Mouse (Mus musculus): ENCODE measurements around the gene Sfrp5.

Sfrp5 gene

DNA sequence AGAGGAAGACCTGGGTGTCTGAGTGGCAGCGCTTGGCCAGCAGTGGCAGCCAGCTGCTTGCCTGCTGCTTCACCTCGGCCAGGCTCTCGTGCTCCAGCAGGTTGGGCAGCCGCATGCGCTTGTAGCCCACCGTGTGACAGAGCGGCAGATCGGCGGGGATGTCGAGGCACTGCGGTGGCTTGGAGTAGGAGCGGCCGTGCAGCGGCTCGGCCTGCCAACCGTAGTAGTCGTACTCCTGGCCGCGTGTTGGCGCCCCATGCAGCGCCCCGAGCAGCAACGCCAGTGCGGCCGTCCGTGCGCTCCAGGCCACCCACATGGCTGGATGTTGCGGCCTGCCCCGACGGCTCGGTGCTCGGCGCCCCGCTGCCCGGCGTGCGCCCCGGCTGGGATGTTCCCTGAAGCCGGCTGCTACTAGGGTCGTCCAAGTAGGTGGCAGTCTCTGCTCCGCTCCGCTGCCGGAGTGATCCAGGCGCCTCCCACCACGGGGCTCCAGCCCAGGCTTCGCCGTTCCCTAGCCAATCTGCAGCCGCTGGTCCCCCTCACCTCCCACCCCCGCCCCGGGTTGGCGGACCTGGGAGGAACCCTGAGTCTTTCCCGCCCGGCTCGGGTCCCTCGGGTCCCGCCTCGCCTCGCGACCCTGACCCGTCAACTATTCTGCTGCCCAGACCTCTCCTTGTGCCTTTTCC lies at the start of gene Sfrp5:
Gene Sfrp5 (minus strand): TSS at position 557 of the 686 bp plus-strand sequence.
- DNase-seq (ENCODE audit: extremely low read depth, low read depth, low spot score), result no peak

DNA sequence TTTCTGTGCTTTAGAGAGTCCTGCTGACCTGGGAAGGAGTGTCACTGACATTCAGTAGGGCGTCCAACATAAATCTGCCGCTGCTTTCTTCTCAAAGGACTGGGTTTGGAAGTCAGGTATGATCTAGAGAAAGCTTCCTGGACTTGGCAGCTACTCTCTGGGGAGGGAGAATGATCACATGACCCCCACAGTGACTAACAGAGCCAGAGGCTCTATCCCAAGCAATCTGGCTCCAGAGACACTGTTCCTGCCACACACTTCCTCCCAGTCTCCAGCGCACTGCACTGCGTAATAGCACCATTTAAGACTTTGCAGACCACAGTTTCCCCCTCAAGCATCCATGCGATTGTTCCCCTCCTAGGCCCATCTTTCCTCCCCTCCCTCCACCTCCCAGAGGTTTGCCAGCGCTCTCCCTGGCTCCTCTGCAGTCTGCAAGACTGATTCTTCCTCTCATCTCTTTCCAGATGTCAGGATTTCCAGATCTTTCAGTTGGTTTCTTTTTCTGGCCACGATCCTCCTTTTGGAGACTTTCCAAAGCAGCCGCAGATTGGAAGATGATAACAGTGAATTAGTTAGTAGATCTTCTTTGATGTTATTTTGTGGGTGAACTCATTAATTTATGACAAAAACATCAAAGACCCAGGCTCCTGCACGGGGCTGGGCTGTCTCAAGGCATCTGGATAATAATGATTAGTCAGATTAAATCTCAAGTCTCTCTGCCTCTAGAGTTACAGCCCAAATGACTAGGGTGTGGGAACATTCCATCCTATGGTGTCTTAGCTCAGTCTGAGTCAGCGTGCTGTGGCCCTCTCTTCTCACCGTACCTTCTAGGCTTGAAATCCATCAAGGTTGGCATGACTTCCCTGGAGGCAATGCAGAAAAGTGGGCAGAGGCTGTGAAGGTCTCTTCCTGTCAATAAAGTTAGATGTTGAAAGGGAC lies 48.2 kb upstream of the Sfrp5 start:
- no peak for DNase-seq (ENCODE audit: extremely low read depth, low read depth, low spot score)

DNA sequence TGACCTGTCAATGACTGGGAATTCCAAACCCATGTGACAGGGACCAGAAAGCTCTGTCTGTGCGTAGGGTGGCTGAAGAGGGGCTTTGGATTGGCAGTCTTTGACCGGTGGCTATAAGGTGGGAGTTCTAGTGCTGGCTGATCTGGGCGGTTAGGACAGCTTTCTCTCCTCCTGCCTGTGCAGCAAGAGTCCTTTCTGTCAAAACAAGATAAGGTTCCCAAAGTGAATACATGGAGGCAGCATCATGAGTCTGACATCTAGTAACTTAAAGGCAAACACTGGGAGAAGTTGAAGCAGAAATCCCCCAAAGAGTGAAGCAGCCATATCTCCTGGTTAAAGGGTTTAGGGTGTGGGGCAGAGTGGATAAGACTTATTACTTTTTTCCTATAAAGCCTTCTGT lies 45.5 kb upstream of the Sfrp5 start, which contains the start of gene Golga7b:
Gene Golga7b (plus strand): TSS at position 56 of the 400 bp plus-strand sequence.
- DNase-seq (ENCODE audit: extremely low read depth, low read depth, low spot score), result no peak

DNA sequence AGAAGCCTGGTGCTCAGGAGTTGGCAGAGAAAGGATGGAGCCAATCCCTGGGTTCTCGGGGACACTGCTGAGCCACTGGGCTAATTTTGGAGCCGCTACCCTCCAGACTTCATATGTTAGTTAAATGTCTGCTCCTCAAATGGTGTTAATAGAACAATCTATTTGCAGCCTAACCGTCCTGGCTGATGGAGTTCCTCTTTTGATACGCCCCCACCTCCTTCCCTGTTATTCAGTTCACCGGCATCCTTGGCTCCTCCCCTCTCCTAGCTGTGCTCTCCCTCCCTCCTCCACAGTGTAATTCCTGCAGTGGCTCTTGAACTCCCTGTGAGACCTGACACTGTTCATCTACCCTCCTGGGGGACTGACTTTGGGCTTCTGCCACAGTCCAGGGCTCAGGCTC lies 44.6 kb upstream of the Sfrp5 start:
- no peak for DNase-seq (ENCODE audit: extremely low read depth, low read depth, low spot score)

DNA sequence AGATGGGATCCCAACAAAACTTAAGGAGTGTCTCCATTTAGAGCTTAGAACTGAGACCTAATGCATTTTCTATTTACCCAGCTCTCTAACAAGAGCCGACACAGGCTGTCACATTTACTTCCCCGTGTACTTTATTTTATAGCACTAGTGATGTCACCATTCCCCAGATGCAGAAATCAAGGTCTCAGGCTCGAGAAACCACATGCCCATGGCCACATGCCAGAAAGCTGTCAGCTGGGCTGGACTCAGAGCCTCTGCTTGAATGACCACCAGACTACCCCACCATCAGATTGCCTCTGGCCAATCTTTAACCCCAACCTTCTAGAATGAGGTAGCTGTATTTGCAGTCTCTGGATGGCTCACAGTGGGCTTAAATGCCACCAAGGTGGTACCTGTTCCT lies 41.3 kb upstream of the Sfrp5 start:
- no peak for DNase-seq (ENCODE audit: extremely low read depth, low read depth, low spot score)

DNA sequence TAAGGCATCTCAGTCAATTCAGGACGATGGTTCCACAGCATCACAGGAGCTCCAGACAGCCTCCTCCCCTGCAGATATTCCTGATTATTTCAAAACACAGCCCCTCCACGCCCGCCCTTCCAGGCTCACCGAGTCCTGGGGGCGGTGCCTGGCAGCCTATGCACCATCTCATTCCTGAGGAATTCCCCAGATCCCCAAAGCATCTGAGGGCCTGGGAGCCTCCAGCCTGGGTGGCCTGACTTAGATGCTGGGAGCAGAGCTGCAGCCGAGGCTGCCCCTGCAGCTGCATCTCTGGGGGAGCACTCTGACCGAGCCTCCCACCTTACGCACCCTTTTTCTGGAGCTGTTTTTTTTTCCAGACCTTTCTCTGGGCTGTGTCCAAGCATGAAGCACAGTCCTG lies 38.8 kb upstream of the Sfrp5 start:
- no peak for DNase-seq (ENCODE audit: extremely low read depth, low read depth, low spot score)

DNA sequence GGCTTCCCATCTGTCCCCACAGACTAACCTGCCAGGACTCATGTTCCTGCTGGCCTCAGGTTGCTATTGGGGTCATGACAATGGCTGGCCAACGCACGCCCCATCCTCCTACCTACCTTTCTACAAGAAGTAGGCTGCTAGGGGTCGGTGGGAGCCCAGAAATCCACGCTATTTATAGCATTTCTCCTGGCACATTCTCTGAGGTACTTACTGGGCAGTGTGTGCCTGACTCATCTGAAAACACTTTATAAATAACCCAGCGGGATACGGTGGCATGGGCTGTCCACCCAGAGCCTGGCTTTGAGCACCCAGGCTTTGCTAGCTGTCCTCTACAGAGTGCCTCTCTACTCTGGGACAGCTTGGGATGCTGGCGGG lies 36.3 kb upstream of the Sfrp5 start:
- no peak for DNase-seq (ENCODE audit: extremely low read depth, low read depth, low spot score)

DNA sequence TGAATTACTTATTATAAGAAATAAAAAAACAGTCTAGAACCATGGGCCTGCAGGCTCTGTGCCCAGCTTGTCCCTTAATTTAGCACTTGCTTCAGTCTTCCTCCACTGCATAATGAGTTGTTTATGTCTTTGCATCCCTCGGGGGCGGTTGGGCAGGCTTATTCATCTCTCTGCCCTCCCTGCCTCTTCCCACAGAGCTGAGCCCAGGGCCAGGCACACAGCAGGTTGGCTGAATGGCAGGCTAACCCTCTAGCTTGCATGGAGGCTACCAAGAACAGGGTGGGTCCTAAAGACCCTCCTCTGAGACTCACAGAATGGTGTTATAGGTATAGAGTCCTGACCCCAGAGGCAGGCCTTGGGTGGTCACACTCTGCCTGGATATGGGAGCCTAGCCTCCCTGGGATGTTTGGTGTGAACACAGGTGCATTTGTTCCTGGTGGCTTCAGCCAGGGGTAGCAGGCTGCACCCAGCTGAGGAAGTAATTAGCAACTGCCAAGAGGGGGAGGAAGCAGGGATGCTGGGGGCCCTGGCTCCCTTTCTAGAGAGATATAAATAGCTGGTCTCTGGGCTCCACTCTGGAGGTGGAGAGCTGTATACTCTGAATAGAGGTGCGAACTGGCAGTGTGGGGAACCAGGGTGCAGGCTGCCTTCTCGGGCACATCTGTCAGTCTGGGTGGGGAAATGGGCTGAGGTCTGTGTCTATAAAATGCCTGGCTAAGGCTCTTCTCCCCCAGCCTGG lies 35.7 kb upstream of the Sfrp5 start:
- DNase-seq (ENCODE audit: extremely low read depth, low read depth, low spot score), result no peak

DNA sequence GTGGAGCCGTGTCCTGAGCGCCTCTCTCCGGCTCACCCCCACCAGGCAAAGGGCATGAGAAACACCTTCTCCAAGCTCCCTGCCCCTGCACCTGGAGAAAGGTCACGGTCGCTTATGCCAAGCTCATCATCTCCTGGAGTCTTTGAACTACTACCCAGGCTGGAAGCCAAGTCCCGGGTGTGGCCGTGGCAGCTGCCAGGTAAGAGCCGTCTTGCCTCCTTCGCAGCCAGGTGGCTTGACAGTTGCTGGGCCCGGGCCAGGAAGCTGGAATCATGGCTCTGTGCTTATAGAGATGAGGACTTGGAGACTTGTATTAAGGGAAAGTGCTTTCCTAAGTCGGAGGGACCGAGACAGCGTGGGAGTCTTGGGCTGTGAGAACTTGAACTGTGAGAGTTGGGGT lies 28.9 kb upstream of the Sfrp5 start:
- DNase-seq (ENCODE audit: extremely low read depth, low read depth, low spot score), result peak; percentile 13

DNA sequence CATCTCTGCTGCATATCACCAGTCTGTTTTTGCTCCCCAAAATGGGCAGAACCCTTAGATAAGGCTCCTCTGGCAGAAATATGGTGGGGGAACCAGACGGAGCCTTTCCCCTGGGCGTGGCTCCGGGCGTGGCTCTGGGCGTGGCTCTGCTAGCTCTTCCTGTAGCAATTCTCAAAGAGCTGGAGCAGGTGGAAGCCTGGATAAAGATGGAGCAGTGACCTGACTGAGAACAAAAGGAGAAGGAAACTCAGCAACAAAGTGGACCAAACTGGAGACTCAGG lies 28.2 kb upstream of the Sfrp5 start:
- DNase-seq (ENCODE audit: extremely low read depth, low read depth, low spot score), result no peak

DNA sequence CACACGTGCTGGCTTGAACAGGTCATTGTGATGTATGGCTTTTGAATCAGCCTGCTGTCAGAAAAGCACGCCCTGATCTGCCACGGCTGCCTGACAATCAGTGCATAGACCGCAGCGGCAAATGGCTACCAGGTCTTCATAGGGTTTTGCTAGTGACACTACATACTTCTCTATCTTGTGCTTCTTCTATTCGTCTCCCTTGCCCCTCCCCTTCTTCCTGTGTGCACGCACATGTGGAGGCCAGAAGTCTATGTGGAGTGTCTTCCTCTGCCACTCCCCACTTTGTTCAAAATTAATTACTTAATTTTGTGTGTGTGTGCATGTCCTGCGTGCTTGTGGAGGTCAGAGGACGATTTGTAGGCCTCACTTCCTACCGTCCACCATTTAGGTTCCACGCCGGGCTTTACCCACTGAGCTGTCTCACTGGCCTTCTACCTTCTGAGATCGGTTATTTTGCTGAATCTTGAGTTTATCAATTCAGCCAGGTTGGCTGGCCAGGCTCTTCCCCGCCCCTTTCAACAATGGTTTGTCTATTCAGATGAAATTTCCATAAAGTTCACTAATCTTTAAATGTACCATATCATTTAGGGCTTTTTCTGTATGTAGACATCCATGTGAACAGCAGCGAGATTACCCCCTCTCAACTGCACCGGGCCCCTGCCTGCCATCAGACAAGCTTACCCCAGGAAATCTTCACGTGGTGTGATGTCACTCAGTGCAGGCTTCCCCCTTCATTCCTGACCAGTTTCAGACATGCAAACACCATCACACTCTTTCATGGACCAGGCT lies 27.6 kb upstream of the Sfrp5 start:
- no peak for DNase-seq (ENCODE audit: extremely low read depth, low read depth, low spot score)

DNA sequence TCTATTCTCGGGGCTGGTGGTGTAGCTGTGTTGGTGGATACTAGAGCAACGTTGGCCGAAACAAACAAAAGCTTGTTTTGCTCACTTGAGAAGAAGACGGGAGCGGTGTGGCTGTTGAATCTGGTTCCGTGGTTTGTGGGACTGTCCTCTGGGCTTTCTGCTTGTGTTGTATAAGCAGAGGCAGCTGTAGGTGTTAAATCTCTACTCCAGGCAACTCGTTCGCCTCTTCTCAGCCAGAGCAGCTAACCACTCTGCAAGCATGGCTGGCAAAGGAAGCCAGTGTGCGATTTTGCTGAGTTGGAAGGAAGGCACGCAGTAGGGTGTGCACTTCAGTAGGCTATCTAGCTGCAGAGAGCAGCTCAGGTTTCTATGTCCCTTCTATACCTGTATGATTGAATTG lies 24.4 kb upstream of the Sfrp5 start:
- no peak for DNase-seq (ENCODE audit: extremely low read depth, low read depth, low spot score)

DNA sequence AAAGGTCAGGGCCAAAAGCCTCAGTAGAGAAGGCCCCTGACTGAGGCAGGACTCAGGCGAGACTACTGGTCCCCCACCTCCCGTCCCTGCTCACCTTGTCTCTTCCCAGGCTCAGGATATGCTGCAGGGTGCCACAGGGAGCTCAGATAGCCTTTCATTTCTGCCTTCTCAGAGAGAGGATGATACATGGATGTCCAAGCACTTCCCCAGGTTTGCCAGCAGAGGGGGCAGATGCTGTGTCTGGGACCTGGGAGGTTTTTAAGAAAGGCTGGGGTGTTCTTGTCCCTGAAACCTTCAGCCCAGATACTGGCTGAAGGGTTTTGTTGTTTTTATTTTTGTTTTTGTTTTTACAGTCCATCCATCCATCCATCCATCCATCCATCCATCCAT lies 15.3 kb upstream of the Sfrp5 start:
- DNase-seq (ENCODE audit: extremely low read depth, low read depth, low spot score), result no peak

DNA sequence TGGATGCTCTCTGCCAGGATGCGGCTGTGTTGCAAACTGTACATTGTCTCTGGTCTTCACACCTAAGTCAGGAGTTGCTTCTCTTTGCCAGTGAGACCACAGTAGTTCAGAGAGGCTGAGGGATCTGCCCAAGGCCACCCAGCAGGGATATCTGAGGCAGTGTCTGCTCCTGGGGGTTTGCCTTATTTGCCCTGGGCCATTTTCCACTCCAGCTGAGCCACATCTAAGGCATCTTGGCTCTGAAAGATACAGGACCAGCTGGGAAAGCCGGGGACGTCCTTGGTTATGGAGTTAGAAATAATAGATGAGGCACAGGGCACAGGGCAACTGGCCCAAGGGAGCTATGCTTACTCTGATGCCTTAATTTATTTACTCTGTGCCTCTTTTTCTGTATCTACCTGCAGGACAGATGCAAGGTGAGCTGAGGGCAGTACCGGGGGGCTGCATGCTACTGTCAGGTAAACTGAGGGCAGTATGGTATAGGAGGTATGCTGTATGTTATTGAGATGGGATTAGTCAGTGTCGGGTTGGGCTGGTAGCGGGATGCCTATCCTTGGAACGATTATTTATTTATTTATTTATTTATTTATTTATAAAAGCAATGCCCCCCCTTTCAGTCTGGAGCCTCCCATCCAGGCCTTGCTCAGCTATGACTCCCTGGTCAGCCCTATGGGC lies 14.8 kb upstream of the Sfrp5 start:
- no peak for DNase-seq (ENCODE audit: extremely low read depth, low read depth, low spot score)

DNA sequence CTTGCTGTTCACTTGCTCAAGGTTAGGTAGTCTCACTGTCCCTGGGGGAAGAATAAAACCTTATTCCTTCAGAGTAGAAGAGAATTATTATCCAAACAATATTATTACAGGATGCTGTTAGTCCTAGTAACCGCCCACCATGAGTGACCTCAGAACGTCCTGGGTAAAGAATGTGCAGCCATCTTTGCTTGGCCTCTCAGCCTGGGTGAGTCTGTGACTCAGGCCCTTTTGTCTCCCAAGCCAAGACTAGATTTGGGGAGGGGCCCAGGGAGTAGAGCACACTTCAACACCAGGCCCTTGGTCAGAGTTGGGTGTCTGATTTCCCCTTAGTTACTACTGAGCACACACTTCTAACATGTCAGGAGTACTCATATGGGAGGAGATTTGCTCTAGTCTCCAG lies 12.5 kb upstream of the Sfrp5 start:
- DNase-seq (ENCODE audit: extremely low read depth, low read depth, low spot score), result no peak

DNA sequence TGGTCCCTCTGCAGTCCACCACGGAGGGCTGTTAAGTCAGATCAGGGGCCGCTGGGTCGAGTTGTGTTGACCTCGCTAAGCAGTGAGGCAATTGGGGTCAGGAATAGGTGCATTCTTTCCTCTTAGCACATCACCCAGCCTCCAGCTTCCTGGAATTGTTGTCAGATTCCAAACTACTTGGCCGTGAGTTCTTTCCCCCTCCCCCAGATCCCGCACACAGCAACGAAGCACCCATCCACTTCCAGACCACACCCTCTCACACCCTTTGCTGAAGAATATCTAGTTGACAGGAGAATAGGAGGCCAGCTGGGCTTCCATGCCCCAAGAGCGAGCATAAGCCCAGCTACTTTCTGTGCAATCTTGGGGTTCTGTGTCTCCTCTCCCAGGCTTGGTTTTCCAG lies 9.9 kb upstream of the Sfrp5 start:
- DNase-seq (ENCODE audit: extremely low read depth, low read depth, low spot score), result no peak

DNA sequence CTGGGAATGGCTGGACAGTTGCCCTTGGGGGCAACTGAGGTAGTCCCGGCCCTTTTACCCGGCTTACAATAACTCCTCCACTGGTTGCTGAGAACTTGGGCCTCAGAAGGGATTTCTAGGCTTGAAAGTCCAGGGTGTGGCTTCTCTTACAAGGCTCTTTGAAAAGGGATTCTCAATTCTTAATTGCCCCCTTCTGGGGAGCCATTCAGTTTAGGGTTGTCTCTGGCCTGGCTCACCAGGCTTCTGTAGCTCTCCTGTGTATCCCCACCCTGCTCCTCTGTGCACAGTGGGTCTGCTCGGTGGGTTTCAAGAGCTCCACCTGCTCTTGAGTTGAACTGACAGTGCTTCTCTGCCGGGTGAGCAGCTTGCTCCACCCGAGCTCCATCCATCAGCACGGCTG lies 7.9 kb upstream of the Sfrp5 start:
- no peak for DNase-seq (ENCODE audit: extremely low read depth, low read depth, low spot score)

DNA sequence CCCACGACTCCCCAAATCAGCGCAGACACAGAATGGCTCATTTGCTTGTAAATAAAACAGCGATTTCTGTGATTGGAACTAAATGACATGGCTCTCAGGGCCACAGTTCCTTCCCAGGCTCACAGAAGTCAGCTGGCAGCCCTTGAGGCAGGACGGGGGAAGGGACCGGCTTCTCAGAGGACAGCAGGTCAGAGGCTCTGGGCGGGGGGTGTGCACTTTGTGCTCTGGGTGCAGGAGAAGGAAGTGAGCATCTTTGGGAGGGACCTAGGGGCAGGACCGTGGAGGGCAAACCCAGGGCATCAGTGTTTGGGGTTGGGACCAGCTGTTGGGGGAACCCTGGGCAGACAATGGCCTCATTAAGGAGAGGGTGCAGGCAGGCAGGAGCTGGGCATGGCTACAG lies 7.4 kb upstream of the Sfrp5 start:
- DNase-seq (ENCODE audit: extremely low read depth, low read depth, low spot score), result no peak

DNA sequence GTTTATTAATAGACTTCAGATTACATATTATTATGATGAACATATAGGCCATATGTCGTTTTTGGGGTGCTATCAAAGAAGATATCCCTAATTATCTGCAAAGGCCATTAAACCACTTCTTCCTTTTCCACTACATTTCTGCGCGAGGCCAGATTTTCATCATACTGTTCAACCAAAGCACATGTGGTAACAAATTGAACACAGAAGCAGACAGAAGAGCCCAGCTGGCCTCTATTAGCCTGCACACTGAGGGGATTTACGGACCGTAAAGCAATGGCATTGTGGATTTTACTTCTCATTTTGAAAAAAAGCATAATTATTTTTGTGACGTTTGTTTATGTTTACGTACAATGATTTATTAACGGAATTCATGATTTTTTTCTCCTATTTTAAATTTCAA lies 3.1 kb upstream of the Sfrp5 start:
- DNase-seq (ENCODE audit: extremely low read depth, low read depth, low spot score), result no peak

DNA sequence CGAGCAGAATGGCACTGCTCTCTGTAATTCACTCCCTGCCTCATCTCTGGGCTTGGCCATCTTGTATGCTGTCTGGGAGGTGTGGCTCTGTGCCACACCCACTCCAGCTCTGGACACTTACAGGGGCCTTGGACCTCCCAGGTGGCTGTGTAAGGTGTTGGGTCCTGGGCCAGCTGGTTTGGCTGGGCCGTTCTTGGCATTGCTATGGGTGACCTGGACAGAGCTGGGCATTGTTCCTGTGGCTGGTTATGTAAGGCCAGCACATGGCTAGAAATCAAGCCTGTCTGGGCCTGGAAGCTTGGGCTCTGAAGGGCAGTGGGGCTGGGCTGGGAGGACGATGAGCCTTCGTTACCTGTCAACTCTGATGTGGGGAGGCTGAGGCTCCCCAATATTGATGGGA lies 2.3 kb upstream of the Sfrp5 start:
- DNase-seq (ENCODE audit: extremely low read depth, low read depth, low spot score), result no peak

DNA sequence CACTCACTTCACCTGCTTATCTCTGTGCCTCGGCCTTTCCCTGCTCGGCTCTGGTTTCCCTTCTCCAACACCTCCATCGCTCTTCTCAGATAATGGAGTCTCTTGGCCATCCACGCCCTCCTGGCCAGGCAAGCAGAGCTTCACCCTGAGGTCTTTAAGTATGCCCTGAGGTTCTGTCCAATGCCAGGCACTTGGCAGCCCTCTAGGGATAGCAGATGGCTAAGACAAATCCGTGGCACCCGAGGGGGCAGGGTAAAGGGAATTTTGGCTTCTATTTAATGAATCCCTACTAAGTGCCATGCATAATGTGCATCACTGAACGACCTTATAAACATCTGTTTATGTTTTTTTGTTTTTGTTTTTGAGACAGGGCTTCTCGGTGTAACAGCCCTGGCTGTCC lies 415 bp upstream of the Sfrp5 start:
- no peak for DNase-seq (ENCODE audit: extremely low read depth, low read depth, low spot score)

All from fat pad, adult 2 months (tissue).